Mouse (Mus musculus) lung, adult 2 months (tissue): ENCODE measurements around the gene Atf4. TPM values are rescaled to one million over a fixed set of nuclear protein-coding genes. Genes with fewer than 3 reads are reported as not detected.
A peak's percentile ranks its signal among the peaks of the same experiment; 100 is the strongest.

ENCODE experiments used
- DNase-seq: peaks from one replicate; pipeline ENCODE4 v3.0.0; 2022
- H3K4me1 ChIP-seq: fragments of 200-500 bp; 2 replicates; pipeline ENCODE4 v1.6.1; 2011; ENCODE audit warnings: low read length; ENCODE audit not compliant: control insufficient read depth, insufficient read depth
- H3K4me3 ChIP-seq: fragments of 200-500 bp; replicated peaks from 2 replicates; pipeline ENCODE3; 2011; ENCODE audit warnings: low read depth, mild to moderate bottlenecking, control low read depth, low read length; ENCODE audit errors: extremely low read depth
- CTCF ChIP-seq: fragments of 200-500 bp; IDR thresholded peaks from 2 replicates; pipeline ENCODE4 v1.5.1; 2011; ENCODE audit warnings: mild to moderate bottlenecking, low read length, control low read depth; ENCODE audit not compliant: insufficient read depth
- POLR2A ChIP-seq: fragments of 200-500 bp; IDR thresholded peaks from 2 replicates; pipeline ENCODE4 v1.6.1; 2011; ENCODE audit warnings: low read depth, mild to moderate bottlenecking, control low read depth, low read length, borderline replicate concordance; ENCODE audit errors: extremely low read depth
- WGBS: fragments of 180-500 bp; shearing (Covaris S2); methylation state at CpG from one replicate; pipeline ENCODE4 v1.1.7; 2018; 5-methylcytosine and 5-hydroxymethylcytosine counted together
- polyA plus RNA-seq: library from polyadenylated mRNA; depleted of rRNA; stranded (reverse); fragments of >200 nt; gene quantifications from 2 replicates; pipeline ENCODE4 v1.2.3, GENCODE M21; 2012

The Atf4 gene
- polyA plus RNA-seq, 1 experiment: 154 TPM

DNA sequence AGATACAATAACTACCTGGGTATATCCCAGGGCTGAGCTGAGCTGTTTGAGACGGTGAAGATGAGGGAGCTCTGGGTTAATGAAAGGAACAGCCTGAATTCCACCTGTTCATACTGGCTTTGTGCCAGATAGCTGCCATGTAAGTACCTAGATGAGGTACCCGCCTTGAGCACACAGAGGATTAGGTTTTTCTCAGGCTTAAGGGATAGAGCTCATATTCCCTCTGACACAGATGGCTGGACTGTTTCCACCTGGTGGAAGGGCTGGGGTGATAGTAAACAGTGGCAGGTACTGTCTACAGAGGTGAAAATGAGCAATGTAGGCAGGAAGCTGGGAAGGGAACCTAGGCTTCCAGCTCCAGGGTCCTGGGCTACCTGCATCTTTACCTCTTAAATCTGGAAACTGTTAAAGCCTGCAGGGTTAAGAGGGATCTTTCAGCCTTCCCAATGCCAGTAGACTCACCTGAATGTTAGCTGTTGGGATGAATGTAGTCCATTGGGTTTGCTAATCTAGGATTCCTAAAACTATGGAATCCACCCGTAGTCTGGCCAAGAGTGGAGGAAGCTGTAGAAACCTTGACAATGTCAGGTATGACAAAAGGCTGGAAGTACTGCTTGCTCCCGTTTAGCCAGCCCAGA lies 2.7 kb downstream of the Atf4 start:
- TF ChIP-seq CTCF (no peak), POLR2A (0 out of 2 replicates have a peak, but pooled peaks have one; percentile 7)
- peak; percentile 19 for DNase-seq
- Histone ChIP-seq H3K4me1 (peaks cover 15% of the 10 kb centered on the region), H3K4me3 (no peak overlapping the region)
- WGBS: 22% methylated on average over 4 of the region's 4 CpGs

DNA sequence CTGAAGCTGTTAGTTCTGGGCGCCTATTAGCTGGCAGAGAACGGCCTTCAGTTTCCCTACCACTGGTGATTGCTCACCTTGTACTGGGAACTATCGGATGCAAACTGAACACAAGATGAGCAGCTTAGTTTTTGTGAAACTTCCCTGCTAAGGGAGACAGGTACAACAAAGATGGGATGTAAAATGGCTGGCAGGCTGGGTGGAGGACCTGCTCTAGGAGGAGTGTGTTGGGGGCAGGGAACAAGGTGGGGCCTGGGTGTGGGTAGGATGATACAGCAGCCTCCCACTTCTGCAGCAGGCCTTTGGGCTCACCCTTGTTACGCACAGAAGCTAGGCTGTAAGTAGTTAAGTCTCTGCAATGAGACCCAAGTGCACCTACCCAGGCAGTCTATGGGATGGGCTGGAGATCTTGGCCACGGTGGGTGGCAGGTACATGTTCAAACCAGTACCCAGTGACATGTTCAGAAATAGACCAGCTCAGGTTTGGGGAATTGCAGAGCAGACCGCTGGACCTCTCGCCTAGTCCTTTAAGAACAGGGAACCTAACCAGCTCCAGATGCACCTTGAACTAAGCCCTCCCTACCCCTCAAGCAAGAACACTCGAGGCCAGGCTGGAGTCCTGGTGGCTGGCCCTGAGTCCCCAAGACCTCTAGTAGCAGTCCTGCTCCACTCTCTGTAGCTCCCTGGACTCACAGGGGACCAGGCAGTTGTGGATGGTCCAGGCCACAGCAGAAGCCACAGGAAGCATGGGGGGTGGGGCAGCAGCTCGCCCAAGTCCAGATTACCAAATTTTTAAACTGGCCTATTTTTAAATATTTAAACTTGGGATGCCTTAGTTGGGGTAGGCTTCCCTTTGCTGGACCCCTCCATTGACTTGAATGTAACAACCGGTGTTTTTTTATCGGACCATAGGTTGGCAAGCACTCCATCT lies 3.5 kb downstream of the Atf4 start:
- 52% methylated on average over 11 of the region's 11 CpGs for WGBS
- H3K4me1 ChIP-seq: peaks cover 18% of the 10 kb centered on the region
- DNase-seq: no peak
- no peak overlapping the region for H3K4me3 ChIP-seq
- peak; percentile 33; the same call in 1 of the 2 replicates for TF ChIP-seq POLR2A
- TF ChIP-seq CTCF: no peak

DNA sequence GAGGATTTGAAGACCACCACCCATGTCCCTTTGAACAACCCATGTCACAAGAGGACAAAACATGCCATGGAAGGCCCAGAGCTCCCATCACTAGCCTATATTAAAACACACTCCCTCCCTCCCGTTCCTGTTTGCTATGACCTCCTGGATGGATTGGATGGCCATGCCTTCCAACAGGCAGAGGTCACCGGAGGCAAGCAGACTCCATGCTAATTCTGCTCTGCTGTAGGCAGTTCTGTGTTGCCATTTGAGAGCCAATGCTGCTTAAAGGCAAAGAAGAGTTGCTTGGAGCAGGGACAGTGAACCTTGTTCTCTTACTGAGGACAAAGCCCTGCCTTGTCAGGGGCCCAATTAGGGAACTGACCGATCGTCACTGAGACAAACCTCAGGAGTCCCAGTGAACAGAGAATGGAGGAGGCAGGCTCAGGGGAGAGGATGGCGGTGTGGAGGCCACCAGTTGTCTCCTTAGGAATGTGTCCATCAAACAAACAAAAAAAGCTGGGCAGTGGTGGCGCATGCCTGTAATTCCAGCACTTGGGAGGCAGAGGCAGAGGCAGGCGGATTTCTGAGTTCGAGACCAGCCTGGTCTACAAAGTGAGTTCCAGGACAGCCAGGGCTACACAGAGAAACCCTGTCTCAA lies 4.5 kb downstream of the Atf4 start:
- TF ChIP-seq POLR2A (no peak), CTCF (no peak)
- DNase-seq: no peak
- WGBS: 72% methylated on average over 8 of the region's 8 CpGs
- Histone ChIP-seq H3K4me3 (no peak overlapping the region), H3K4me1 (peaks cover 17% of the 10 kb centered on the region)

DNA sequence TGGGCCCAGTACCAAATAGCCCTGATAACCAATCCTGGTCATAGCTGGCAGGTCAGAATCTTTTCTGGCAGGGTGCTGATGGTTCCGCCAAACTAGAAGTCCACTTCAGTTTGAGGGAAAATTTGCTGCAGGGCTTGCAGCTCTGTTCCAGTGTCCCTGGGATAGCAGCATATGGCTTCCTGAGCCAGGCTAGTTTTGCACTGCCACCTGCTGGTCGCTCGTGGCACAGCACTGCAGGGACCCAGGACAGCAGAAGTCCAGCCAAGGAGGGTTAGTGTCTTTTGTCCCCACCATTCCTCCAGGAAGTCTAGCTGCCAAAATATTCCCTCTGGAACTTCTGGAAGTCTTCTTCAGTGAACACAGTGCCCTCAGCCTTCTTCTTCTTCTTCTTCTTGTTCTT lies 5.7 kb downstream of the Atf4 start:
- Histone ChIP-seq H3K4me1 (peaks cover 19% of the 10 kb centered on the region), H3K4me3 (no peak overlapping the region)
- peak; percentile 99 for TF ChIP-seq CTCF
- no peak for TF ChIP-seq POLR2A
- peak; percentile 83 for DNase-seq
- 12% methylated on average over 3 of the region's 3 CpGs for WGBS

DNA sequence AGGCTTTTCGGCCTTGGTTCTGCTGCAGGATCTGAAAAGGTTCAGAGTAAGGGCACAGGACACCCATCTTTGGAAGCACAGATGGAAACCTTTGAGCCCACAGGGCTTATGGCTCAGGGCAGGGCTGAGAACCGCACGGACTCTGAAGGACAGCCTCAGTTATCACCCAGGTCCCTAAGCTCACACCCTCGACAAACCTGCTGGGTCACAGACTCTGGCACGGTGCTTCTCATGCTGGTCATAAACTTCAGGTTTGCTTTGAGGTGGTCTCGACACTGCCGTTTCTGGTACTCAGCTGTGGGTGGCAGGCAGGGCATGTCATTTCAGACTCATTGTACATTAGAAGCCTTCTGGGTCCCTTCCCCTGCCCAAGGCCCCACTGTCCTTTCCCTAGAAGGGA lies 6.1 kb downstream of the Atf4 start:
- Histone ChIP-seq H3K4me1 (peaks cover 19% of the 10 kb centered on the region), H3K4me3 (no peak overlapping the region)
- no peak for TF ChIP-seq POLR2A
- no peak for TF ChIP-seq CTCF
- WGBS: 80% methylated on average over 7 of the region's 7 CpGs
- no peak for DNase-seq

DNA sequence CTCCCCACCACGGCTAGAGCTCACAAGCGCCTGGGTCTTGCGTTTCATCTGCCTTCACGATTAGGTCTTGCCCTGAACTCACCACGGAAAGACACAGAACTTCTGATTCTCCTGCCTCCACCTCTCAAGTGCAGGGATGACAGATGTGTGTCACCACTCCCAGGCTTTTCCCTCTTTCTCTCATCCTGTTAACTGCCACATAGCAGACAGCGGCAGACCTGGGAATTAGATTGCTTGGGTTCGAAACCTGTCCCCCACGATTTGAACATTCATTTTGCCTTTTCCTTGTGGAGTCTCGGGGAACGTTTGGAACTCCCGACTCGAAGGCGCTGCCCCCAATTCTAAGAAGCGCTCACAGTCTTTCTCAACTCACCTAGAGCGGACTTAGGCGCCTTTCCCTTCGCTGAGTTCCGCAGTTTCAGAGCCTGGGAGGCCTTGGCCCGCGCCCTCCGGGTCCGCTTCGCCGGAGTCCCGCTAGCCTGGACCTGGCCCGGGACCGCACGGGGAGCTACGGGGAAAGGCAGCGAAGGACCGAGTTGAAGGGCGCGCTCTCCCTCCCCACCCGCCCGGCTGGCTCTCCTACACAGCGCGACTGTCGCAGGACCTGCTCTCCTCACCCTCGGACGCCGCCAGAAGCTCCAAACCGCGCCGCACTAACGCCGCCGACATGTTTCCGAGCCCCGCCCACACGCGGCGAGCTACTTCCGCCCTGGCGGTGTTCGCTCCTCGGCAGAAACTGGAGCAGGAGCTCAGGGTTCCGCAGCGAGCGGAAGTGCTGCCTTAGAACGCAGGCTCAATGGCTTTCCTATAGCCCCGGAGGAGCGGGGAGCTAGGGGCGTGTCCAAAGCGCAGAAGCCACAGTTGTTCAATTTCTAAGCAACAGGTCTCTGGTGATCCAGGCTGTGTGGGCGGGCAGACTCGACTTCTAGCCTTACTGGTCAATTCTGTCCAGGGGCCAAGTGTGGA lies 8.9 kb downstream of the Atf4 start, which contains the start of gene Rps19bp1:
Gene Rps19bp1, minus strand, starts transcription at position 706 of the 966 bp plus-strand sequence.
- DNase-seq: peak; percentile 86
- Histone ChIP-seq H3K4me3 (peak within 1 kb of the TSS; percentile 79), H3K4me1 (peaks cover 7% of the 10 kb centered on the region)
- under 1% methylated on average over 63 of the region's 66 CpGs for WGBS
- TF ChIP-seq CTCF (no peak), POLR2A (peak; percentile 60; the same call in 1 of the 2 replicates)

DNA sequence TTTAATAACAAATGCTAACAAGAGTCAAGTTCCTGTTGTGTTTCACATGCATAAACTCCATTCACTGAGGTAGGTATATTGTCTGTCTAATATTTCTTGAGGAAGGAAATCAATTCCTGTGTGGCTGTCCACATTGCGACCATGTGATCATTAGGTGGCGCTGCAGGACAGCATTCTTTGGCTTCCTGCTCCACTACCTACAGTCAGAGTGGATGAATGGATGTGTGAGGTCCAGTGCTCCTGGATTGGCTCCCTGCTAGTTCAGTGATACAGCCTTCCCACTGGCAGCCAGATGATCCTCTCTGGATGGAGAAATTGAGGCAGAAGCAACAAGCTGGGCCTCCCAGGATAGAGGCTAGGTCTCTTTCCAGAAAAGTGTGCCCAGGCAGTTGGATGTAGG lies 11.3 kb downstream of the Atf4 start:
- peaks cover 7% of the 10 kb centered on the region for H3K4me1 ChIP-seq
- 0% methylated on average over 2 of the region's 2 CpGs for WGBS
- TF ChIP-seq CTCF (peak; percentile 86), POLR2A (no peak)
- peak; percentile 54 for DNase-seq
- no peak overlapping the region for H3K4me3 ChIP-seq

DNA sequence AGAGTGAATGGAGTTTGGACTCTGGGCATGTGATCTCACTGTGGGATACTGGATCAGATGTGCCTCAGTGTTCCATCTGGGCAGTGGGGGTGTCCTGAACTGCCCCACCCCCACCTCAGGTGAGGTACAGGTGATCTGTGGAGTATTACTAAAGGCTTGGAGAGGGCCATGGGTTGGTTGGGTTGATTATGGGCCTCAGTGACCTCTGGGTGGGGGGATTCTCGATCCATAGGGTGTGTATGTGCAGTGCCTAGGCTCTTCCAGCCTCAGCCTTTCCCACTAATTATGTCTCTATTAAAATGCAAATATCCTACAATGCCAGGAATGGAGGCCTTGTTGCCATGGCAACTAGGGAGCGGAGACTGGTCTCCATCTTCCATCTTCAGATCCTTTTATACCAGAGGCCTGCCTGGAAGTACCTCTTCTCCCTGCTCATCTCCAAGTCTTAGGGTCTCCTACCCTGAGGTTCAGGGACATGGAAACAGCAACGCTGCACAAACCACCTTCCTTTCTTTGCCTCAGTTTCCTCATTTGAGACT lies 16.9 kb downstream of the Atf4 start:
- TF ChIP-seq POLR2A (no peak), CTCF (no peak)
- Histone ChIP-seq H3K4me3 (no peak overlapping the region), H3K4me1 (no peaks in the 10 kb centered on the region)
- WGBS: 71% methylated on average over 3 of the region's 3 CpGs
- DNase-seq: no peak
